Mouse (Mus musculus) CD4-positive naive resting alpha-beta T cell, adult 57 days (primary cell): ENCODE measurements around the gene Rwdd4a. TPM values are rescaled to one million over a fixed set of nuclear protein-coding genes. Genes with fewer than 3 reads are reported as not detected.

Experiments used
- total RNA-seq: library from RNA; stranded (reverse); gene quantifications from one replicate; pipeline ENCODE4 v1.2.4, GENCODE M21; 2023

Rwdd4a gene
- total RNA-seq: 32.9 TPM

GRCm38 (mm10) chr8:47533344-47534125, at the start of gene Rwdd4a, which contains the start of gene Trappc11:
Gene Rwdd4a (plus strand): TSS chr8:47533664.
Gene Trappc11 (minus strand): TSS chr8:47533470.

Other genes starting within 250 kb of the Rwdd4a start
- gene Stox2, start 87.3 kb upstream of the Rwdd4a start, total RNA-seq: 0.53 TPM
- gene Trappc11, start 194 bp upstream of the Rwdd4a start, total RNA-seq: 36.9 TPM
- 33.9 TPM for gene Ing2, start 141.9 kb downstream of the Rwdd4a start, total RNA-seq
- gene Cdkn2aip, start 180.3 kb downstream of the Rwdd4a start, total RNA-seq: 41.6 TPM